Mouse (Mus musculus) MN1 (cell line): Measurements from ENCODE around the gene R3hdm2.
A peak's percentile ranks its signal among the peaks of the same experiment; 100 is the strongest.

Experiments used
- DNase-seq: peaks from one replicate; pipeline ENCODE4 v3.0.0-alpha.2; 2016; ENCODE audit warnings: low spot score

R3hdm2 gene

DNA sequence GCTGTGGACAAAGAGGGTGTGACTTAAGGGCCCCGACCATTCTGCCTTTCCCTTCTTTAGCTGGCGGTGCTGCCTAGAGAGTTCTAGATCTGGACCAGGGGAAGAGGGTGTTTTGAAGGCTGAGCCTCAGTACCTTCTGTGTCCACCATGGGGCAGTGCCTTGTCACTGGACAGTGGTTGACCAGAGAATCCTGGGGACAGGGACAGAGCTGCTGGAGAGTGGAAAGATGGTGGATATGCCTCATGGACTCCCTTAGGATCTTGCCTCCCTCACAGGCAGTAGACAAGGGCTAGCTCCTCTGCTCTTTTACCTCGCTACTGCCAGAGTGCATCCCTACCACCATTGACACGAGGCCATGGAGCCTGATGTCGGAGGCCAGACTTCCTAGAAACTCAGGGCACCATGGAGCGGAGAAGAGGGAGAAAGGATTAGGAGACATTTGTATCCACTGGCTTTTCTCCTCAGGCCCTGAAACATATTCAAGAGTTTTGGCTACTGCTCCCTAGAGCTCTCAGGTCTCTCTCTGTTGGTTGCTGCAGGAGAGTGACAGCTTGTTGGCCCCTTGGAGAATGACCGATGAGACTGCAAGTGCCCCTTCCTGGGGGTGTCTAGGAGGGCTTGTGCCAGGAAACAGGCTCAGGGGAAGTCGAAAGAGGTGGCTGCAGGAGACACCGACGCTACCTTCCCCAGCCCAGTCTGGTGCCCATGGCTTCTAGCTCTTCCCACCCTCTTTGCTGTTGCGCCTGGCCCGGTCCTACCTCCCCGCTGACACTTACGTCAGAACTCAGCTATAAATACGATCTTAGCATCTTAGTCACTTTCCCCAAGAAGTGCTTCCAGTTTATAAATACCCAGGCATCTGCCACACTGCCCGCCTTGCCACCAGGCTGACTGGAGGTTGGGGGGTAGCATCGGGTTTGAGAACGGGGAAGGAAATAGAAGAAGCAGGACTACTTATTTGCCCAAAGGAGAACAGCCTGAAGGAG, 25.9 kb upstream of the R3hdm2 start, which contains the start of gene Inhbe:
TSS of gene Inhbe (minus strand) at position 503 of the 987 bp plus-strand sequence.
- peak; percentile 43 for DNase-seq

DNA sequence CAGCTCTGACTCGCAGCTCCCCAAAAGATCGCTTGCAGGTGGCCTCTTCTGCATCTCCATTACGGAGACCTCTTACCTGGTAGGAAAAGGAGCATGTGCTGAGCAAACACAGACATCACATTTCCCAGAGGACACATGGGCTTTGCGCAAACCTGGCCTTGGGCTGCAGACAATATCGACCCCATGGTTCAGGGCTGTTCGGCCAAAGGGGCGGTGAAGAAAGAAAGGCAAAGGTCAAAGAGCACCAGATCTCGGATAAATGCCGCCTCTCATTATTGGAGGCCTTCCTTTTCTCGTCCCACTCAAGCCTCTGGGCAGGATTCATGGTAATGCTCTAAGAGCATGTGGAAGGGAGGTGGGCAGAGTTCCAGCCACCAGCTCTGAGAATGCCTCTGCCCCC, 24.8 kb upstream of the R3hdm2 start:
- no peak for DNase-seq

DNA sequence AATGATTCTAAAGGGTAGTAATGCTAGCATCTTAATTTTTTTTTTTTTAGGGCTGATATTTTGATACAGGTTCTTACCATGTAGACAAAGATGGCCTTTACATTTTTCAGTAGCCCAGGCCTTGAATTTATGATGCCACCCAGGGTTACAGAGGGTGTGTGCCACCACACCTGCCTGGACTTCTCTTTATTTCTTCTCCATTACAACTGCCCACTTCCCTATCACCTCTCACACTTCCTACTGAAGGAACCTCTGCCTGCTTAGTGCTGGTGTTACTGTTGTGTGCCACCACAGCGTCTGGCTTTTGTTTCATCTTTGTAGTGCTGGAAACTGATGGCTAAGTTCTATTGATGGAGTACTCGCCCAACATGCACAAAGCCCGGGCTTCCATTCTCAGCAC, 19.4 kb upstream of the R3hdm2 start:
- DNase-seq = no peak

DNA sequence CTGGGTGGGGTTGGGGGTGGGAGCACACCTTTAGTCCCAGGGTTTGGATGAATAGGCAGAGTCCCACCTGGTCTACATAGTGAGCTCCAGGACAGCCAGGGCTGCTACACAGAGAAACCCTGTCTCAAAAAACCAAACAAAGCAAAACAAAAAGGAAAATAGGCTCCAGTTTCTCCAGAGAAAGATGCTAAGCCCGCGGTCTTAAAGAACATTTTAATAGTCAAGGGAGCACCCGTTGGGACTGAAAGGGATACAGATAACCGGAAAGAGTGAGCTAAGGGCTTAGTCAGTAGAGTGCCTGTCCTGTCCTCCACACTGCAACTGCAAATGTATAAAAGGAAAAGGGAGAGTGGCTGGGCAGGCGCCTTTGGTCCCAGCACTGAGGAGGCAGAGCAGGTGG, 13.0 kb upstream of the R3hdm2 start:
- no peak for DNase-seq

DNA sequence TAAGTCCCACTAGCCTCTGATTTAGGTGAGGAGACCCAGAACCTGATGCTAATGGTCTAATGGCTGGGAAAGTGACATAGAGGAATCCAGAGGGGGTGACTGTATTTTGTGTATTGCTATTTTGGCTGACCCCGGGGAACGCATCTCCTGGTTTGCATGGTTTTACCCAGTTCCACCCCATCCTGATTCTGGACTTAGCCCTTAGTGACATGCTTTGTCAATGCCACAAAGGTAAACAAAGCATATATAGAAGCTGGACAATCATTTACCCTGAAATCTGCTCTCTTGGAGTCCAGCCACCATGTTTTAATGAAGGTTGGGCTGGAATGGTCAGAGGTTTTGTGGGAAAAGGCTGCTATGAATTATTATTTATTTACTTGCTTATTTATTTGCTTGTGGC, 11.9 kb upstream of the R3hdm2 start:
- no peak for DNase-seq

DNA sequence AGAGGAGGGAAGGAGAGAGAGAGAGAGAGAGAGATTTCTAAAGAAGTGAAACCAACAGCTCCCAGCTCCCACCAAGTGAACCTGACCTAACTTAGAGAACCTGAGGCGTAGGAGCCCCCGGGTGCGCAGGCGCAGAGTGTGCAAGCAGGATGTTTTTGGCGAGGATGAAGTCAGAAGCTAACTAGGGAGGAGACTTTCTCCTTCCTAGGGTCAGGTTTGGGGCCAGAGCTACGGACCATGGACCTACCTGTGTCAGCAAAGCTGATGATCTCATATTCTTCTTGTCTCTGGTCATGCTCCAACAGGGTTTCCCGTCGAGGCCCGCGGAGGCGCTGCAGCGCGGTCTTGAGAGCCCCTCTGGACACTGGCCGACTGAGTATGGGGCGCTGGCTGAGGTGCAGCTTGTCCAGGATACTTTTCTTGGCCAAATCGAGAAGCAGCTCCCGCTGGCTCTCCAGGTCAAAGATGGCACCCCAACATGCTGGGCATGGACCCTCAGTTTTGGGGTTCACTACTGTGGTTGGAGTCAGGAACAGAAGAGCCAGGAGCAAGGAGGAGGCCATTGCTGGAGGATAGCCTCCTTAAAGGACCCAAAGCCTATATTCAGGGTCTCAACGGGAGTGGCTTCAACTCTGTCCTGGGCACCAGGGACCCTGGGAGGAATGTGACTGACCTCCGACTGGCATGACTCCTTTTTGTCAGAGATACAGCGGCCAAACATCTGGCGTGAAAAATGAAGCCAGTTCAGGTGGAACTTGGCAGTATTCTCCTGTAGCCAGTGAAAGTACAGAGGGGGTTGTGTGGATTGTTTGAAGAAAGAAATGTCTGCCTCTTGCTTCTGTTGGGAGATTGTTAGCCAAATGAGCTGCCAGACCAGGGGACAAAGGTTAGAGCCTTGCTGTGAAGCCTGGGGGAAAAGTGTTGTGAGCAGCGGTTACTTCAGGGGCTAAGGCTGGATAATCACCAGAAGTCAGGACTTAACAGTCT, 10.0 kb upstream of the R3hdm2 start, which contains the start of gene Inhbc:
TSS of gene Inhbc (minus strand) at position 598 of the 987 bp plus-strand sequence.
- DNase-seq = no peak

DNA sequence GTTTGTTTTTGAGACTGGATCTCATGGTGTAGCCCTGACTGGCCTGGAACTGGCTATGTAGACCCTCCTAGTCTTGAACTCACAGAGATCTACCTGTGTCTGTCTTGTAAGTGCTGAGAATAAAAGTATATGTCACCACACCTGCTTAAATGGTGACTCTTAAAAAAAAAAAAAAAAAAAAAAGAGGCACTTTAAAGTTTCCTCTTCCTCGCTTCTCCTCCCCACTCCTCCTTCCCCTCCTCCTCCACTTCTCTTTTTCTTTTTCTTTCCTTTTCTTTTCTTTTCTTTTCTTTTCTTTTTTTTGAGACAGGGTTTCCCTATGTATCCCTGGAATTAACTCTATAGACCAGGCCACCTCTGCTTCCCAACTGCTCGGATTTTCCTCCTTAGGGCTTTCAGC, 9.1 kb upstream of the R3hdm2 start:
- no peak for DNase-seq

DNA sequence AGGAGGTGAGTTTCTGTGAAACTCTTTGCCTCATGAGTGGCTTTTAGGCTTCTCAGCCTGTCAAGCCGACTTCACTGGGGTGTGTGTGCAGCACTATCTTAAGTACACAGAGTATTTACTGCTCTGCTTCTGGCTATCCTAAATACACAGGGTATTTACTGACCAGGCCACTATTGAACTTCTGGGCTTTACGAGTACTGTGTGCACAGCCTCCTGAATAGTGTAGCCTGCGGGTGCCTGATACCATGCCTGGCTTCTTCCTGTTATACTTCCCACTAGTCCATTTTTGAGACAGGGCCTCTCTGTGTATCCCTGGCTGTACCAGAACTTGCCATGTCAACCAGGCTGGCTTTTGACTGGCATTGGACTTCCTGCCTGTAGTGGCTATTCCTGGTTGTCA, 2.4 kb upstream of the R3hdm2 start:
- no peak for DNase-seq

DNA sequence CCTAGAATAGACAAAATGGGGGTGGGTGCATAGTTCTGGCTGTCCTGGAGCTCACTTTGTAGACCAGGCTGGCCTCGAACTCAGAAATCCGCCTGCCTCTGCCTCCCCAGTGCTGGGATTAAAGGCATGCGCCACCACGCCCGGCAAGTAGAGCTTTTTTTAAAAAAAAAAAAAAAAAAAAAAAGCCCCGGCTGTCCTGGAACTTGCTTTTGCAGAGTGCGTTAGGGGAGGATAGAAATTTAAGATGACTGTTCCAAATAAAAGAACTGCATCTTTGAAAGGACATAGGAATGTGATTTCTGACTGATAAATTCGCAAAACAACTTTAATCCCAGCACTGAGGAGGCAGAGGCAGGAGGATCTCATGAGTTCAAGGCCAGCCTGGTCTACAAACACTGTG, 473 bp upstream of the R3hdm2 start:
- DNase-seq = no peak

DNA sequence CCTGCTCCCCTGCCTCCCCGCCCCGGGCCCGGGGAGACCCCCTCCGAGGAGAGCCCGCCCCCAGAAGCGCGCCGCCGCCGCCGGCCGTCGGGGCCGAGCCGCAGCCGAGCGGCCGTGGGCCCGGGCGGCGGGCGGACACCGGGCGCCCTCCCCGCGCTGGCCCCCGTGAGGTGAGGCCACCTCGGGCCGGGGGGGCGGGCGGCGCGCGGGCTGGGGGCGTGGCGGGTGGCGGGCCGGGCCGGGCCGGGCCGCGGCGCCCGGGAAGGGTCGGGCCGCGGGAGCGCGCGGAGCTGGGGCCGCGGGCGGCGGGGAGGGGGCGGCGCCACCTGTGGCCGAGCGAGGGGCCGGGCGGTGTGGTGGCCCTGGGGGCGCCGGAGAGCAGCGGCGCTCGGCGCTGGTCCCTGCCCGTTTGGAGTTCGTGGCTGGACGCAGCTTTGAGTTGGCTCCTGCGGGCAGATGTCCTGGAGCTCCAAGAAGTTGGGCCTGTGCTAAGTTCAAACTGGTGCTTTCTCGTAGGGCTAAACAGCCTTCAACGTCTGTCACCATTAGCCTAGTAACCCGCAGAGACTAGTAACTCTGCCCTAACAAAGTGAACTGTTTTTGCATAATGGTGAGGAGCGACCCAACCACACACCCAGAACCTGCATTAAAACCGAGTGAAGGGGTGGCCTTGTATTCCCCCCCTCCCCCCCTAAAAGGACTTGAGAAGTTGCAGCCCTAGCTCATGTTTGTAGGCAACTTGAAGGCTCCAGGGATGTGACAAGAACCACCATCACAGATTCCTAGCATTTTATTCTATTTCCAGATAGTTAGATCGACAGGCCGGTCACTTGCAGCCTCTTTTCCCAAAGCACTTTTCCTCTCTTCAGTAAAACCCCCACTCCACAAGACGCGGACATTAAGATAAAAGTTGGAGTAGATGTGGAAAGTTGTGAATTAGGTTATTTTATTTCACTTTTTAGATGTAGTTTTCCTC, 928 bp downstream of the R3hdm2 start:
- peak; percentile 91 for DNase-seq

DNA sequence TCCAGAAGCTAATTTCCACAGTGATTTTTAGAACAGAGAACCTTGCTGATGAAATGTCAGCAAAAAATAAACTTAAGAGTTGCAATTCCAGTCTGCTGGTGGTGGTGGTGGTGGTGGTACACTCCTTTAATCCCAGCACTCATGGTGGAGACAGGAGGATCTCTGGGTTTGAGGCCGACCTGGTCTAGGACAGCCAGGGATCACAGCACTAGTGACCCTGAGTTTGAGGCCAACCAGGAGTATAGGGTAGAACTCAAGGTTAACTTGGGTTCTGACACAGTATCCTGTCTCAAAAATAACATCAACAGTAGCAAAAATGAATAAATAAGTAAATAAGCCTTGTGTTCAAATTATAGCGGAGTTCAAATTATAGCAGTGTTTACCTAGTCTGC, 1.6 kb downstream of the R3hdm2 start:
- DNase-seq = no peak

DNA sequence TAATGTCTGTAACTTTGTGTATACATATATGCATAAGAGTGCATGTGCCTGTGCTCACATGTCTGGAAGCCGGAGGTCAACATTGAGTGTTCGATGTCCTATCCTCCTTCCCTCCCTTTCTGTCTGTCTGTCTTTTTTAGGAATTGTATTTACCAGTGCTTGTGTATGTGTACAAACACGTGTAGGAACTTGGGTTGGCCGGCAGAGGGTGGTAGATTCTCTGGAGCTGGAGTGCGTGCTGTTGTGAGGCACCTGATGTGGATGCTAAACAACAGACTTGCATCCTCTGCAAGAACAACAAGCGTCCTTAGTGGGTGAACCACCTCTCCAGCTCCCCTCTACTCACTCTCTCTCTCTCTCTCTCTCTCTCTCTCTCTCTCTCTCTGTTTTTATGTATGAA, 11.6 kb downstream of the R3hdm2 start:
- DNase-seq = no peak

DNA sequence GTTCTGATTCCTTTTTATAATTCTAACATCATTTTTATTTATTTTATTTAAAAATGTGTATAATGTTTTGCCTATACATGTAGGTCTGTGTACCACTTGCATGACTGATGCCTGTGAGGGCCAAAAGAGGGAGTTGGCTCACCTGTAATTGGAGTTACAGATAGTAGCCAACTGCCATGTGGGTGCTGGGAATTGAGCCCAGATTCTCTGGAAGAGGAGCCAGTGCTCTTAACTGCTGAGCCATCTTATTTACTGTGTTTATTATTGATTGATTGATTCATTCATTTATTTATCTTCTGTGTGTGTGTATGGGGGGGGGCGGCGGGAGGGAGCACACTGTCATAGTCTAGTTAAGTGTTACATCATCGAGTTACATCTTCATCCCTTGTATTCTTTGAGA, 24.6 kb downstream of the R3hdm2 start:
- DNase-seq = no peak

DNA sequence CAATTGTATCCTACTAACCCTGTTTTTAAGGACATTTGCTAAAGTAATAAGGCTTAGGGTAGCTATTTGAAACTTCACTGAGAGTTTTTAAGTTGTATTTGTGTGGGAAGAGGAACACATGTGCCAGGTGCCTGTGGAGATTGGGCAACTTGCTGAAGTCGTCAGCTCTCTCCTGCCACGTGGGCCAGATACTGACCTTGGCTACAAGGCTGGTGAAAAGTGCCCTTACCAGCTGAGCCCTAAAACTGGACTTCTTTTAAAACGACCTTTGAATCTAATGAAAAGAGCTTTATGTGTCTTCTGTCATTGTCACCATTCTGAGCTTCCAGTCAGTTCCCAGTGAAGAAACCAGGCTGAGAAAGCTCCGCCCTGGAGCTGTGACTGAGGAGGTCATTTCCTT, 27.3 kb downstream of the R3hdm2 start:
- DNase-seq = no peak

DNA sequence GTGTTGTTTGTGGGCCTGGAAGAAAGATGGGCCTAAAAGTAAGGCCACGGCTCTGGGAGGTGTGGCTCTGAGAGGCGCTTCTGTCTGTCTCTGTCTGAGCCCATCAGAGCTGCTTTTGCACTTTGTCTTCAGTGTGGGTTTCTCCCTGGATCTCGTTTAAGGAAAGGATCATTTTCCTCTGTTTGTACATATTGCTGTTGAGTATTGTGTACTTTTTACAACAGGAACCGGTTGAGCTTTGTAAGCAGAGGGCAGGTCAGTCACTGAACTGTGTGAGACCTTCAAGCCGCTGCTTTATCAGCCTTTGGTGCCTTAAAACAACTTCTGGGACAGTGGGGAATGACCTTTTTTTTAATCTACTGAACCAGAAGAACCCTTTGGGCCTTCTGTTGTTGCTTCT, 32.0 kb downstream of the R3hdm2 start:
- DNase-seq = no peak

DNA sequence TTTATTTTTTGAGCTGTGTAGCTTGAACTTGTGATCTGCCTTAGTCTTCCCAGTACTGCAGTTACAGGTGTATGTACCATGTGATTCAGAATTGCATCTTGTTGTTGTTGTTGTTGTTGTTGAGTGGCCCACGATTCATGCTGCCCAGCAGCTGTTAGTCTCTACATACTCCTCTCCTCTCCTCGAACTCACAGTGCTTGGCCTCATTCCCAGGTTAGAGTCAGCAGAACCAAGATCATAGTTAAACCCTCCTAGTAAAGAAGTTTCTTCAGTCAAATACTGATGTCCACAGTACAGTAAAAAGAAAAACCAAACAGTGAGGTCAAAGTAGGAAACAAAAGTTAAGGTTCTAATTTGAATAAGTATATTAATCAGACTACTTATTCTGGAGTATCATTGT, 32.6 kb downstream of the R3hdm2 start:
- no peak for DNase-seq

DNA sequence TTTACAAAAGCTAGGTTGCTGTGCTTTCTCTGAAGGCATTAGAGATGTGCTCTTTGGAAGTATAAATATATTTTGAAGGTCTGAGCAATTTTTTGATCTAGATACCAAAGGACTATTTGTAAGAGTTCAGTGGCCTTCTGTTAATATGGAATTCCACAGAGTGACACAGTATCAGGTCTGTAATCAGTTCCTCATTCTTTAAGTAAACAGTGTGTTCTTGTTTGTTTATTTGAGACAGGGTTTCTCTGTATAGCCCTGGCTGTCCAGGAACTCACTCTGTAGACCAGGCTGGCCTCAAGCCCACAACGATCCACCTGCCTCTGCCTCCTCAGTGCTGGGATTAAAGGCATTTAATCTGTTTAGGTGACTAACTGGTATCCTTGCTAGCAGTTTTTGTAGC, 33.5 kb downstream of the R3hdm2 start:
- no peak for DNase-seq

DNA sequence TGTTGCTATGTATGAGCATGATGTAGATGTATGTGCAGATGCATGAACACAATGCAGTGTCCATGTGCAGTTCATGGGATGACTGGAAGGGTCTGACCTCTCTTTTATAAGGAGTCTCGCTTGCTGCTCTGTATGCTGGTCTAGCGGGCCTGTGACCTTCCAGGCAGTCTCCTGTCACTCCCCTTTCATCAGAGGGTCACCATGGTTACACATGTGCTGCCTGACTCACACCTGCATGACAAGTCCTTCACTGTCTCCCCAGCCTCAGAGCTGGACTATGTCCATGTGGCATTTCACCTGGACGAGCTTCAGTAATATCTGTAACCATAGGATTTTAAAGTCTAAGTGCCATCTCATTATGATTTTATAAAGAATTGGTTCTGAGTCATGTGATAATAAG, 34.0 kb downstream of the R3hdm2 start:
- no peak for DNase-seq

DNA sequence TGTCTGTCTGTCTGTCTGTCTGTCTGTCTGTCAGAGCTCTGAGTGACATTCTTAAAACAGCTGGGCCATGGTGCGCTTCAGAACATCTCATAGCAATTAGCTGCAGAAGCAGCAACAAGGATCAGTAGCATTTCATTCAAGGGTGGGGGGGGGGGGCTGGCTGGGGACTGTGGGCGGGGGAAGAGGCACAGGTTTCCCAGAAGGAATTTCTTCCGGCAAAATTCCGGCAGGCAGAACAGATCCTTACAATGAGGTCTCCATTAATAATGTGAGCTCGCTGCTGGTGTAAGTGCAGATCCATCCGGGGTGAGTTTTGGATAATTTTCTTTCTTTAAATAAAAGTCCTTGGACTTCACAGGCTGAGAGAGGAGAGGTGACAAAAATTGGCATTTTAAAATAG, 40.0 kb downstream of the R3hdm2 start:
- peak; percentile 51 for DNase-seq

DNA sequence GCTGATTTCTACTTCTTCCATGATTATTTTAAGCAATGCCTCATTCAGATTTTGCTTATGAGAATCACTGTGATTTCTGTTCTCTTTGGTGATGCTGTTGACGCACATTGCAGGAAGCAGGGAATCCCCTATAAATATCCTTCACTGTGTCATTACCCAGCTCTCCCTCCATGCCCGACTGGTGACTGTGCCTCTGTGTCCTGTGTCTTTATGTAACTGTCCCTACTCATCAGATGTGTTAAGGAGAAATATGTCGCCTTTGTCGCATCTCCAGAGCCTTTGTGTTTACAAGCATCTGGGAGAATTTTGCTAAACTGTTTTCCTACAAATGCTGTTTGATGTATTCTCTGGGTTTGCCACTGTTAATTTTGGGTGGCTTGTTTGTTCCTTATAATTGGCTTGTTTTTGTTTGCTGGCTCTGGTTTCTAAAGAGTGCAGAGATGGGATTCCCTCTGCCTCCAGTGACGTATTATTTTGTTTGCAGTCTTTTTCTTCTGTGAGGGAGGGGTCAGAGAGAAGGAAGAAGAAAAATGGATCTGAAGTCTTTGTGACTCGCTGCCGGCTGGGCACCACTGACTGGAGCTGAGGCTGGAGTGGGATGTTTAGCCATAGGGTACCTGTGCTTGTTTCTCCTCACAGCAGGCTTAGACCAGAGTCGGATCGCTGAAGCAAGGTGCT, 40.7 kb downstream of the R3hdm2 start:
- peak; percentile 56 for DNase-seq

DNA sequence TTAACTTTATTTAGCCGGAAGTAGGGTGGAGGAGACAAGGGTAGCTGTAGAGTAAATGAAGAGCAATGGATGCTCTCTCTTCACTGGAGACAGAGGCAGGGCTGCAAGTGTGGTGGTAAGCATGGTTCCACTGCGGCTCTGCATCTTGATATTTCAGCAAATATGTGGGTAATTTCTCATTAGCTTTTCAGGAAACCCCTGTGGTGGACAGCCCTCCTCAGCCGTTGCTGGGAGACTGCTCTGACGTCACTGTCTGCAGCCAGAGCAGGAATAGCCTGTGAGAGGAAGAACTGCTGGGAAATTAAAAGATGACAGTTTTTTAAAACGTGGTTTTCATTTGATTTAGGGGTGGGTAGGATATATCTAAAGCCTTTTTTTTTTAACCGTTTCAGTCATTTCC, 41.9 kb downstream of the R3hdm2 start:
- DNase-seq = peak; percentile 70
